Mouse (Mus musculus): ENCODE measurements around the gene Gemin7.

GRCm38 (mm10) chr7:19572926-19573775 is 4.2 kb downstream of the Gemin7 start:
- TF ChIP-seq CTCF (IDR thresholded peaks at IDR 0.05; ENCODE audit: low read depth) = peak; percentile 27
- no peak for TF ChIP-seq EP300 (optimal IDR thresholded peaks at IDR 0.05)
